Mouse (Mus musculus) bone marrow macrophage, adult 2 months (primary cell): Measurements from ENCODE around the gene Rai1.

Experiments used
- CTCF ChIP-seq: IDR thresholded peaks from 2 replicates; pipeline ENCODE4 v1.5.1; 2012; ENCODE audit warnings: low read depth, mild to moderate bottlenecking, low read length, moderate library complexity
- POLR2A ChIP-seq: IDR thresholded peaks from 2 replicates; pipeline ENCODE4 v1.6.1; 2012; ENCODE audit warnings: mild to moderate bottlenecking, low read depth, low read length, borderline replicate concordance

- no peak for TF ChIP-seq POLR2A
- TF ChIP-seq CTCF, result no peak
Observed at GRCm38 (mm10) chr11:60115638-60116276, 10.9 kb downstream of the Rai1 start.
